Mouse (Mus musculus) embryonic facial prominence, embryonic 12.5 days (tissue): ENCODE results near the gene Stpg4. TPM values are rescaled to one million over a fixed set of nuclear protein-coding genes. Genes with fewer than 3 reads are reported as not detected.

ENCODE experiments used
- ATAC-seq: fragments of 200-750 bp; cut with Nextera tagmentation; 2 replicates; pipeline ENCODE4 v1.8.0; 2017; ENCODE audit not compliant: insufficient number of reproducible peaks, insufficient read depth, low FRiP score, low TSS enrichment
- H3K27ac ChIP-seq: fragments of 300-500 bp; sonication (generic); 2 replicates; pipeline ENCODE4 v1.5.1; 2016; ENCODE audit warnings: mild to moderate bottlenecking
- H3K27me3 ChIP-seq: fragments of 300-500 bp; sonication (generic); 2 replicates; pipeline ENCODE4 v1.6.1; 2016; ENCODE audit warnings: mild to moderate bottlenecking, moderate library complexity
- H3K36me3 ChIP-seq: fragments of 300-500 bp; sonication (generic); 2 replicates; pipeline ENCODE4 v1.6.1; 2016; ENCODE audit warnings: mild to moderate bottlenecking
- H3K4me1 ChIP-seq: fragments of 300-500 bp; sonication (generic); 2 replicates; pipeline ENCODE4 v1.6.1; 2016
- H3K4me2 ChIP-seq: fragments of 300-500 bp; sonication (generic); replicated peaks from 2 replicates; pipeline ENCODE4 v1.6.1; 2016; ENCODE audit warnings: mild to moderate bottlenecking, moderate library complexity
- H3K4me3 ChIP-seq: fragments of 300-500 bp; sonication (generic); 2 replicates; pipeline ENCODE4 v1.5.1; 2016; ENCODE audit warnings: mild to moderate bottlenecking
- H3K9ac ChIP-seq: fragments of 300-500 bp; sonication (generic); 2 replicates; pipeline ENCODE4 v1.6.1; 2016; ENCODE audit warnings: mild to moderate bottlenecking, moderate library complexity
- H3K9me3 ChIP-seq: fragments of 300-500 bp; sonication (generic); 2 replicates; pipeline ENCODE4 v1.6.1; 2016; ENCODE audit warnings: mild to moderate bottlenecking, moderate library complexity
- WGBS: fragments of 180-500 bp; shearing (Covaris S2); methylation state at CpG from one replicate; pipeline ENCODE4 v1.1.7; 2016; 5-methylcytosine and 5-hydroxymethylcytosine counted together
- polyA plus RNA-seq: library from polyadenylated mRNA; unstranded; fragments of >200 nt; fragmentation: Nextera tagmentation; extraction: Ambion mirVana; gene quantifications from 2 replicates; pipeline ENCODE4 v1.2.1, GENCODE M21; 2016

Stpg4 gene
- polyA plus RNA-seq, result not detected in 2 replicates

DNA sequence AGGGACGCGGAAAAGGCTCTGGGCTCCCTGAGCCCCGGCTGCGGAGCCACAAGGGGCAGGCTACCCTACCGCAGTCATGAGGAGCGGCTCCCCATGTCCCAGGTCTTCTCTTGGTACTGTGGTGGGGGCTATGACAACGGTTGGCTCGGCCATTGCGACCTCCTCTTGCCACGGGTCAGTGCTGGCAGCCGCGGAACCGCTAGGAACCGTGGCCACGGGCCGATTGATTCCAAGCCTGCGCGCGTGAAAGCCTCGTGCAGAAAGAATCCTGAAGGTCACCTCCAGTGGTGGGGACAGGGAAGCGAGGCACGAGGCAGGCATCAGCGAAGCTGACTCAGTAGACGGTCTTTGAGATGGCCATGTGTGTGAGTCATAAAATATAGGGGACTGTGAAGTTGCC, at the start of gene Stpg4:
Gene Stpg4 (minus strand): TSS at position 231 of the 400 bp plus-strand sequence.
- Histone ChIP-seq H3K4me2 (no peak within 1 kb of the TSS), H3K4me3 (no peak within 1 kb of the TSS), H3K9ac (no peak within 1 kb of the TSS), H3K4me1 (no peaks in the 10 kb centered on the region), H3K36me3 (peaks cover 18% of the 10 kb centered on the region), H3K27ac (no peak within 1 kb of the TSS), H3K9me3 (no peaks in the 10 kb centered on the region), H3K27me3 (no peaks in the 10 kb centered on the region)
- ATAC-seq, result no peak
- 54% methylated on average over 24 of the region's 24 CpGs for WGBS

DNA sequence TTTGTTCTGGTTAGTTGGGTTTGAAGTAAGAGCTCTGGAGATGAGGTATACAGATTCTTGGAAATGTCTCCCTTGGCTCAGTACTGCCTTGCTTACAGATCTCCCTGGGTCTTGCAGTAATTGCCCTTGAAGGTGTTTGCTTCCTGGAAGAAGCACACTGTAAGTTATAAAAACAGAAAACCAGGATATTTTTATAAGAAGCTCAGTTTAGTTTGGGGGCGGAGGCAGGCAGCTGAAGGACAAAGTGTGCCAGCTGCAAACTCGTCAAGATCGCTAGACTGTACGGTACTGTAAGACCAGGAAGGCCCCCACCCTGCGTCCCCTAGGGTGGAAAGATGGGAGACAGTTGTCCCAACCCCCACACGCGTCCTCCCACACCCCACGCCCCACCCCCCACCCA, 47.8 kb upstream of the Stpg4 start:
- H3K36me3 ChIP-seq, result no peaks in the 10 kb centered on the region
- 62% methylated on average over 8 of the region's 8 CpGs for WGBS
- no peaks in the 10 kb centered on the region for H3K9me3 ChIP-seq
- peaks cover 3% of the 10 kb centered on the region; the same call in 1 of the 2 replicates for H3K27me3 ChIP-seq
- no peak overlapping the region for H3K27ac ChIP-seq
- no peak overlapping the region for H3K9ac ChIP-seq
- no peak overlapping the region for H3K4me2 ChIP-seq
- no peak for ATAC-seq
- H3K4me1 ChIP-seq, result peaks cover 21% of the 10 kb centered on the region
- no peak overlapping the region for H3K4me3 ChIP-seq

DNA sequence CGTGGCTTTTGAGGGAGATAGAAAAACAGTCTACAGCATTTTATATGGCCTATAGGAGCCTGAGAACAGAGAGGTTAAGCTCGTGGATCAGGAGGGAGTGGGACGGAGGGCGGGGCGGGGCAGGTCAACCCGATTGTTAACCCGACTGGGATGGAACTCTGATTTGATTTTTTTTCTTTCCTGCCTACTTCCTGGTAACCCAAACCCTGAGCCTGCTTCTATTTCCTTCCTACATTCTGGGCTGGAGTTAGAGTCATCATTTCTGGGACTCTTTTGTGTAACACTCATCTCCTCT, 46.9 kb upstream of the Stpg4 start:
- no peak overlapping the region for H3K27ac ChIP-seq
- ATAC-seq, result no peak

DNA sequence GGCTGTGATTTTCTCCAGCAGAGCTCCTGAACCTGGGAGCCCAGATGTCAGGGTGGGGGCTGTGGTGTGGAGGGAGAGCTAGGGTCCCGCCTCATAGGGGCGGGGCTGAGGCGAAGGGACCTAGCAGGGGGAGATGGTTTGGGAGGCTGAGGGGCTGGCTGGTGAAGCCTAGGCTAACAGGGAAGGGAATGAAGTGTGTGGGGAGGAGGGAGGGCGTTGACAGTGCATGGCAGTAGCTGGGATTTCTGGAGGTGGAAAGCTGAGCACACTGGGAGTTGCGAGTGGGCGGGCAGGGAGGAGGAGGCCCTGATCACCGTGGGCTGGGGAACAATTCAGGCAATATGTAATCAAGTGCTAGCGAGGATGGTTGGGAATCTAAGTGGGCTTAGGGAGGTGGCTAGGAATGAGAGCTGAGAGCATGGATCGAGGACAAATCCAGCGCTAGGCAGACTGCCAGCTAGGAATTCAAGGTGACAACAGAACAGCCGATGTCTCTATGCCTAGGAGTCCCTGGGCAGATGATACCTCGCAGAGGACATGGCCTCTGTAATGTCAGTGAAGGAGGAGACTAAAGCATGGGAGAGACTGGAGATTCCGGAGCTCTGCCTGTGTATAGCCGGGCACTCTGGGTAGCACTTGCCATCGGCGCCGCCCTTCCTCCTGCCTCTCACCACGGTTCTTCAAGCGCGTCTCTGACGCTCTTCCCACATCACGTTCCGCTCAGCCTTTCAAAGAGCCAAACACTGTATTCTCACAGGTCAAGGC, 46.4 kb upstream of the Stpg4 start:
- WGBS, result under 1% methylated on average over 23 of the region's 23 CpGs
- no peaks in the 10 kb centered on the region for H3K9me3 ChIP-seq
- H3K36me3 ChIP-seq, result no peaks in the 10 kb centered on the region
- H3K9ac ChIP-seq, result peak overlapping the region; percentile 34; the same call in 1 of the 2 replicates
- no peak overlapping the region; the same call in 1 of the 2 replicates for H3K27ac ChIP-seq
- peaks cover 3% of the 10 kb centered on the region; the same call in 1 of the 2 replicates for H3K27me3 ChIP-seq
- peaks cover 21% of the 10 kb centered on the region for H3K4me1 ChIP-seq
- H3K4me3 ChIP-seq, result peak overlapping the region; percentile 35
- H3K4me2 ChIP-seq, result peak overlapping the region; percentile 78
- peak; percentile 61 for ATAC-seq

More for the DNA sequence above, 46.9 kb upstream of the Stpg4 start:
- H3K4me2 ChIP-seq, result peak overlapping the region; percentile 78
- peaks cover 21% of the 10 kb centered on the region for H3K4me1 ChIP-seq
- 0% methylated on average over 7 of the region's 7 CpGs for WGBS
- peak overlapping the region; percentile 34; the same call in 1 of the 2 replicates for H3K9ac ChIP-seq
- peak overlapping the region; percentile 35 for H3K4me3 ChIP-seq
- no peaks in the 10 kb centered on the region for H3K36me3 ChIP-seq
- H3K27me3 ChIP-seq, result peaks cover 3% of the 10 kb centered on the region; the same call in 1 of the 2 replicates
- no peaks in the 10 kb centered on the region for H3K9me3 ChIP-seq

DNA sequence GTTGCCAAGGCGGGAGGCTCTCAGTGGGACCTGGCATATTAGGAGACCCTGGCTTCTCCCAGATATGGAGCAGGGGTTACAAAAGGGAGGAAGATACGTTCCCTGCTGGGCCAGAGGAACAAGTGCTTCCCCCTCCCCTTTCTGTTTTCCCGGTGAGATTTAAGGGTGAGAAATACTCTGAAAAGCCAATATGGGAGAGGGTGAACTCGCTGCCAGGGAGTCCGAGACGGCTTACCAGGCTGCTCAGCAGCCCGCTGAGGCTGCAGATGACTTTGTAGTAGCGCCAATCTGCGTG, 45.8 kb upstream of the Stpg4 start:
- Histone ChIP-seq H3K27ac (no peak overlapping the region; the same call in 1 of the 2 replicates), H3K4me2 (peak overlapping the region; percentile 78), H3K9me3 (no peaks in the 10 kb centered on the region), H3K9ac (peak overlapping the region; percentile 34; the same call in 1 of the 2 replicates), H3K4me3 (peak overlapping the region; percentile 35), H3K36me3 (no peaks in the 10 kb centered on the region), H3K4me1 (peaks cover 21% of the 10 kb centered on the region), H3K27me3 (peaks cover 3% of the 10 kb centered on the region; the same call in 1 of the 2 replicates)
- 6% methylated on average over 9 of the region's 9 CpGs for WGBS
- ATAC-seq, result no peak

DNA sequence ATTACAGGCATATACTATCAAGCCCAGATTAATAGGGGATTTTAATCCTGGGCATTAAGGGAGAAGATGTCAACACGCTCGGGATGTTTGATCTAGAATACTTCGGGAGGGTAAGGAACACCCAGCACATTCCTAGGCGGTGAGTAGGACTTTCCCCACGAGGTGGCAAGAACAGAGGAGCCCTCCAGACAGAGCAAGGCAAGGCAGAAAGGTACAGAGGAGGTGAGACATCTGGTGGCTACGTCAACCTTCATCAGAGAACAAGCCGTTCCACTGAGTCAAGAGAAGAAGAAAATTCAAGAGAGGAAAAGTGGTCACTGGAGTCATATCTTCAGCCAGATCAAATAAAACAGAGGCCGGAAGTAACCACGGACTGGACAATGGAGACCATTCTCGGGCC, 45.3 kb upstream of the Stpg4 start:
- Histone ChIP-seq H3K27ac (no peak overlapping the region), H3K36me3 (no peaks in the 10 kb centered on the region), H3K4me1 (peaks cover 21% of the 10 kb centered on the region), H3K4me3 (no peak overlapping the region), H3K9me3 (no peaks in the 10 kb centered on the region), H3K9ac (no peak overlapping the region), H3K27me3 (peaks cover 3% of the 10 kb centered on the region; the same call in 1 of the 2 replicates), H3K4me2 (no peak overlapping the region)
- no peak for ATAC-seq
- WGBS, result 46% methylated on average over 10 of the region's 10 CpGs

DNA sequence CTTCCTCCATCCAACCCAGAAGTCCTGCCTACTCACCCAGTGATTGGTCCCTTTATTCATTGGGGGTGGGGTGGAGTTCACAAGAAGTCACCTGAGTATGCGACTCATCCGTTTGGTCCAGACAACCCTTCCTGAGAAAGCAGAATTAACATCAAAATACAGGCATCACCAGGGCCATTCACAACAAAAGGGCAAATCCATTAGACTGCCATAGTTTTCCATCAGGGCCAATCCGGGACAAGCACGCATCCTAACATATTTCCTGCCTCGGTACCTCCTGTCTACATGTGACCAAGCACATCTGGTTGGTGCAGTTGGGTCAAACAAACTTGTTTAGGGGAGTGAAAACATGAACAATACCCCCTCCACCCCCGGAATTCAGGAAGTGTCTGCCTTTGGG, 44.1 kb upstream of the Stpg4 start:
- H3K27ac ChIP-seq, result no peak overlapping the region
- no peaks in the 10 kb centered on the region for H3K36me3 ChIP-seq
- no peaks in the 10 kb centered on the region for H3K9me3 ChIP-seq
- H3K9ac ChIP-seq, result no peak overlapping the region
- H3K4me2 ChIP-seq, result no peak overlapping the region
- H3K27me3 ChIP-seq, result peaks cover 3% of the 10 kb centered on the region; the same call in 1 of the 2 replicates
- H3K4me3 ChIP-seq, result no peak overlapping the region
- 66% methylated on average over 6 of the region's 6 CpGs for WGBS
- no peak for ATAC-seq
- peaks cover 21% of the 10 kb centered on the region for H3K4me1 ChIP-seq

DNA sequence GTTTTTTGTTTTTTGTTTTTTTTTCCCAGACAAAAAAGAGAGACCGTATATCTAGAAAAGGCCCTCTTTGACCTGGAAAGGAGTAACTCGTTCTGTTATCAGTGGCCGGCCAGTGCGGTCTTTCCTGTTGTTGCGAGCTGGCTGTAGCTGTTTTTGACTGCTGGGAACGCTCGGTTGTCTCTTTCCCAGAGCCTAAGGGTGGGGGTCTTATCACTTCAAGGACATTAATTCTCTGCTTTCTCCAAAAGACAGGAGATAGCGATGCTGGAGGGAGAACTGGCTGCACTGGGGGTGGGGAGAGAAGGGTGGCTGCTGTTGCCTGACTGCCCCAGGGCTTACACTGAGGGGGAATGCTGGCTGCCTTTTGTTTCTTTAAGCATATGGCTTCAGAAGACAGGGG, 43.3 kb upstream of the Stpg4 start:
- no peaks in the 10 kb centered on the region for H3K36me3 ChIP-seq
- no peaks in the 10 kb centered on the region for H3K9me3 ChIP-seq
- ATAC-seq, result no peak
- no peak overlapping the region for H3K9ac ChIP-seq
- peaks cover 3% of the 10 kb centered on the region; the same call in 1 of the 2 replicates for H3K27me3 ChIP-seq
- H3K4me2 ChIP-seq, result no peak overlapping the region
- WGBS, result 55% methylated on average over 8 of the region's 8 CpGs
- peaks cover 21% of the 10 kb centered on the region for H3K4me1 ChIP-seq
- no peak overlapping the region for H3K4me3 ChIP-seq
- H3K27ac ChIP-seq, result no peak overlapping the region

DNA sequence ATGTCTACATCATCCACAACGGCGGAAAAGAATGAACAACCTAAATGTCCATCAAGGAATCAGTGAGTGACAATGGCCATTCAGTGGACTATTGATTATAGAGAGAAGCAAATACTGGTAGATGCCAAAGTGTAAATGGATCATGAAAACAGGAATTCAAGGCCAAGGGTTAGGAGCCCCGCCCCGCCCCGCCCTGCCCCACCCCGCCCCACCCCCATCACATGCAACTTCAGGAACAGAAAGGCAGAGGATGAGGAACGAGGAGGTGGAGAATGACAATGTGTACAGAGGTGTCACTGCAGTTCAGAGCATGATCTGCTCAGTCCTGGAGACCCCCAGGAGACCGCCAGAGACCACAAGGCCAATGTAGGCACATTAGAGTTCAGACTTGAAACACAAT, 42.7 kb upstream of the Stpg4 start:
- H3K27ac ChIP-seq, result no peak overlapping the region
- no peaks in the 10 kb centered on the region for H3K9me3 ChIP-seq
- no peak for ATAC-seq
- no peaks in the 10 kb centered on the region for H3K36me3 ChIP-seq
- H3K4me3 ChIP-seq, result no peak overlapping the region
- H3K9ac ChIP-seq, result no peak overlapping the region
- peaks cover 18% of the 10 kb centered on the region for H3K4me1 ChIP-seq
- no peak overlapping the region for H3K4me2 ChIP-seq
- WGBS, result 71% methylated on average over 8 of the region's 8 CpGs
- H3K27me3 ChIP-seq, result peaks cover 3% of the 10 kb centered on the region; the same call in 1 of the 2 replicates

DNA sequence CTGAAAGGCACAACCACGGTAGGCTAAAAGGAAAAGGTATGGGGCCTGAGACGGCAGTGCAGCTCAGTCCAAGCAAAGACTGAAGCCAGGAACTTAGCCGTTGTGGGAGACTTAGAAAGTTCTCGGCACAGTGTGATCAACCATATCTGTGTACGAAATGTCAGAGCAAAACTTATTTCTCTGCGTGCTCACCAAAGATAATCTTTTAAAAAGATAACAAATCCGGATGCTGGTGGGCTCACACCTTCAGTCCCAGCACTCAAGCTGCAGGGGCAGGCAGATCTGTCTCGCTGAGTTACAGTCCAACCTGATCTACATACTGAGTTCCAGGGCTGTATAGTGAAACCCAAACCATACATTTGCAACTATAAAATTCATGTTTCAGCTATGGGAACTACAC, 41.9 kb upstream of the Stpg4 start:
- H3K36me3 ChIP-seq, result no peaks in the 10 kb centered on the region
- WGBS, result 87% methylated on average over 8 of the region's 8 CpGs
- ATAC-seq, result no peak

DNA sequence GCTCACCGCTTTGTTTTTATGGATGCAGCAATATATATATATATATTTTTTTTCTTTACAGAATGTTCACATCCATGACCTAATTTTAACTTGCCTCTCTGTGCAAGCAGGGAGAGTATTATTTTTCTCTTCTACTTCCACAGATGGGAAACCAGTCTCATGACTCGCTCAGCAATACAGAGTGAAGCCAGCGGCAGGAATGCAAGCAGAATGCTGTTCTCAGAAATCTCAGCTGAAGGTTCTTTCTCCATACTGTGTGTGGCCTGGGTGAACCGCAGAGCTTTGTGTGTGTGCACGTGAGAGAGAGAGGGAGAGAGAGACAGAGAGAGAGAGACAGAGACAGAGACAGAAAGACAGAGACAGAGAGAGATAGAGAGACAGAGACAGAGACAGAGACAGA, 41.1 kb upstream of the Stpg4 start:
- Histone ChIP-seq H3K27me3 (no peaks in the 10 kb centered on the region), H3K4me3 (no peak overlapping the region), H3K4me1 (peaks cover 3% of the 10 kb centered on the region; the same call in 1 of the 2 replicates), H3K9ac (no peak overlapping the region), H3K36me3 (no peaks in the 10 kb centered on the region), H3K9me3 (no peaks in the 10 kb centered on the region), H3K27ac (no peak overlapping the region), H3K4me2 (no peak overlapping the region)
- 82% methylated on average over 5 of the region's 5 CpGs for WGBS
- no peak for ATAC-seq

More for the DNA sequence above, 41.9 kb upstream of the Stpg4 start:
- Histone ChIP-seq H3K27ac (no peak overlapping the region), H3K27me3 (no peaks in the 10 kb centered on the region), H3K4me1 (peaks cover 10% of the 10 kb centered on the region), H3K4me2 (no peak overlapping the region), H3K9ac (no peak overlapping the region), H3K9me3 (no peaks in the 10 kb centered on the region), H3K4me3 (no peak overlapping the region)

DNA sequence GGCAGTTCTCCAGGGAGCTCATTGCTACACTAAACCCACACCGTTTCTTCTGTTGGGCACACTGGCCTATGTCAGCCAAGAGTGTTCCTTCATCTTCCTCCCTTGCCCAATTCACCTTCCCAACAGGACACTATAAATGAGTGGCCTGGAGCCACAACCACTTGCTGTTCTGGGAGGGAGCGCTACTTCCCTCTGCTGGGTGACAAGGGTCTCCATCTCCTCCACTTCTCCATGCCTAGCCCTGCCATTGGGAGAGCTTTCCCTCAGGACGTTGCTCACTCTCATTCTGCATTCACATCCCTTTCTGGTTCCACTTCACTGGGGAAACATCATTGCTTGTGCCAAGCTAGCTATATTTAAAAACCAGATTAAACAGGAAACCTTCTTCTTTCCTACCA, 34.0 kb upstream of the Stpg4 start:
- no peak for ATAC-seq
- Histone ChIP-seq H3K4me1 (peaks cover 34% of the 10 kb centered on the region), H3K9me3 (no peaks in the 10 kb centered on the region), H3K36me3 (no peaks in the 10 kb centered on the region), H3K9ac (no peak overlapping the region), H3K27ac (no peak overlapping the region), H3K27me3 (no peaks in the 10 kb centered on the region), H3K4me2 (no peak overlapping the region), H3K4me3 (no peak overlapping the region)
- 43% methylated on average over 3 of the region's 3 CpGs for WGBS
